Mouse (Mus musculus) limb, embryonic 10.5 days (tissue): ENCODE results near the gene Ints6l. TPM values are rescaled to one million over a fixed set of nuclear protein-coding genes. Genes with fewer than 3 reads are reported as not detected.
A peak's percentile ranks its signal among the peaks of the same experiment; 100 is the strongest.

Experiments used
- DNase-seq: peaks from one replicate; pipeline ENCODE4 v3.0.0-alpha.2; 2017; ENCODE audit warnings: low spot score
- H3K27ac ChIP-seq: fragments of 300-500 bp; sonication (generic); 2 replicates; pipeline ENCODE4 v1.5.1; 2016; ENCODE audit warnings: mild to moderate bottlenecking
- H3K27me3 ChIP-seq: fragments of 300-500 bp; sonication (generic); 2 replicates; pipeline ENCODE4 v1.6.1; 2016; ENCODE audit warnings: low read depth, mild to moderate bottlenecking; ENCODE audit not compliant: poor library complexity, severe bottlenecking
- H3K36me3 ChIP-seq: fragments of 300-500 bp; sonication (generic); 2 replicates; pipeline ENCODE4 v1.6.1; 2016; ENCODE audit warnings: mild to moderate bottlenecking, moderate library complexity
- H3K4me1 ChIP-seq: fragments of 300-500 bp; sonication (generic); 2 replicates; pipeline ENCODE4 v1.6.1; 2016
- H3K4me3 ChIP-seq: fragments of 300-500 bp; sonication (generic); 2 replicates; pipeline ENCODE4 v1.5.1; 2016; ENCODE audit warnings: mild to moderate bottlenecking, moderate library complexity
- H3K9me3 ChIP-seq: fragments of 300-500 bp; sonication (generic); replicated peaks from 2 replicates; pipeline ENCODE4 v1.6.1; 2016; ENCODE audit warnings: mild to moderate bottlenecking
- WGBS: fragments of 180-500 bp; shearing (Covaris S2); methylation state at CpG from one replicate; pipeline ENCODE4 v1.1.7; 2016; 5-methylcytosine and 5-hydroxymethylcytosine counted together
- polyA plus RNA-seq: library from polyadenylated mRNA; unstranded; fragments of >200 nt; fragmentation: Nextera tagmentation; extraction: Ambion mirVana; gene quantifications from 2 replicates; pipeline ENCODE4 v1.2.1, GENCODE M21; 2016

The Ints6l gene
- polyA plus RNA-seq, result 35.5 and 36.0 TPM in 2 replicates

DNA sequence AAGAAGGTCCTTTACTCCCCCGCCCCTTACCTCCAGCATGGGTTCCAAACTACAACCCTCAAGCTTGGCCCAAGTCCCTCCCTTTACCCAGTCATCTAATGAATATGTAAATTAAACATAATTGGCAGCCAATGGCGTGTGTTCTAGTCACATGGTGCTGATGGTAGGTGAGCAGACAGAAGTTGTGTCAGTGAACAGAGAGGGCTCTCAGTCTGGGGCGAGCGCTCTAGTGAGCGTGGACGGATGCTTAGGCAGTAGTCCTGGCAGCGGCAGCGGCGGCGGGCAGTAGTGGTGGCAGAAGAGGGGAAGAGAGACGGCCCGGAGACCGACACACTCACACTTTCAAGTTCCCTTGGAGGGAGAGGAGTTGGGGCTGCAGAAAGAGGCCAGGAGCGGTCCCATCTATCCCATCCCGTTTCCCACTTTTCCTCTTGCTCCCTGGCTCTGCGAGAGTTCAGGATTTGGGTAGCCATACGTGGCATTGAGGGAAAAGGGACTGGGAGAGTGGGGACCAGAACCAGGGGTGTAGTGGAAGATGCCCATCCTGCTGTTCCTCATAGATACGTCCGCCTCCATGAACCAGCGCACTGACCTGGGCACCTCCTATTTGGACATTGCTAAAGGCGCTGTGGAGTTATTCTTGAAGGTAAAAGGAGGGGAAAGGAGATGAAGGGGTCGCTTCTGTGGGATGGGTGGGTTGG lies at the start of gene Ints6l:
Gene Ints6l, plus strand, starts transcription at position 187 of the 701 bp plus-strand sequence.
- no peaks in the 10 kb centered on the region; the same call in 1 of the 2 replicates for H3K4me1 ChIP-seq
- H3K36me3 ChIP-seq, result no peaks in the 10 kb centered on the region
- peak within 1 kb of the TSS; percentile 96 for H3K27ac ChIP-seq
- WGBS, result 21% methylated on average over 22 of the region's 22 CpGs
- peak; percentile 63 for DNase-seq
- no peaks in the 10 kb centered on the region for H3K9me3 ChIP-seq
- no peaks in the 10 kb centered on the region for H3K27me3 ChIP-seq
- peak within 1 kb of the TSS; percentile 68 for H3K4me3 ChIP-seq

DNA sequence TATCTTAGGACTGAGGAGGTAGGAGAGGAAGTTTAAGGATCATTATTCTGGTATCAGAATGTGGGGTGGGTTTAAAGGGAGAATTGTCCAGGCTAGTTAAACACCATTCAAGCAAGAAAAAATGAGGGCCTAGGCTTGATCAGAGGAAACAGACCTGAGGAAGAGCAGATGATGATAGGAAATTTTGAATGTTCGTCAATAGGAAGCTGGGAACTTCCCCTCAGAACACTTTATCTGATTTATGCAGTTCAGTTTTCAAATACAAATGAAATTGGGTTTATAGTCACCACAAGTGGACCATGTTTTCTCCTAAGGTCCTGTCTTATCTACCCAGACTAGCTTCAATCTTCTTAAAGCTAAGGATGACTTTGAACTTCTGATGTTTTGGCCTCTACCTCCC lies 49.2 kb upstream of the Ints6l start:
- H3K27ac ChIP-seq, result no peak overlapping the region
- 0 out of 2 replicates have a peak, but pooled peaks cover 2% of the 10 kb centered on the region for H3K4me1 ChIP-seq
- no peak overlapping the region for H3K4me3 ChIP-seq
- H3K27me3 ChIP-seq, result no peaks in the 10 kb centered on the region
- 71% methylated on average over 1 of the region's 1 CpGs for WGBS
- no peak for DNase-seq
- H3K9me3 ChIP-seq, result no peaks in the 10 kb centered on the region
- H3K36me3 ChIP-seq, result no peaks in the 10 kb centered on the region

DNA sequence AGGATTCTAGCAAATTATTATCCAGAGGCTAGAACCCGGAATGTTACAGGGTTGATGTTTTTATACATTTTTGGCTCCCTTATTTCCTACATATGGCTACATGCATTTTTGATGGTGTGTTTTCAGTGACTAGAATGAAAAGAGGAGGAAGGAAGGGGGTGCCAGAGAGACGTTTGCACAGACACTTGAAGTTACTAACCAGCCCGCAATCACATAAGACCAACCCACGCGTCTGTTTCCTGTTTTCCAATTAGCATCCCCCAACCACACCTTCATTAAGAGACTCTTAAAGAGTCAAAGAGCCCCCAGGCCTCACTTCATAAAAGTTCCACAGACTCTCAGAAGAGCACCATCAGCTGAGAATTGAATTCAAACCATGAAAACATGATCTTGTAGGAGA lies 48.5 kb upstream of the Ints6l start:
- no peak overlapping the region for H3K27ac ChIP-seq
- H3K4me3 ChIP-seq, result no peak overlapping the region
- DNase-seq, result no peak
- H3K36me3 ChIP-seq, result no peaks in the 10 kb centered on the region
- 50% methylated on average over 5 of the region's 5 CpGs for WGBS
- no peaks in the 10 kb centered on the region for H3K27me3 ChIP-seq
- H3K9me3 ChIP-seq, result no peaks in the 10 kb centered on the region
- no peaks in the 10 kb centered on the region for H3K4me1 ChIP-seq

DNA sequence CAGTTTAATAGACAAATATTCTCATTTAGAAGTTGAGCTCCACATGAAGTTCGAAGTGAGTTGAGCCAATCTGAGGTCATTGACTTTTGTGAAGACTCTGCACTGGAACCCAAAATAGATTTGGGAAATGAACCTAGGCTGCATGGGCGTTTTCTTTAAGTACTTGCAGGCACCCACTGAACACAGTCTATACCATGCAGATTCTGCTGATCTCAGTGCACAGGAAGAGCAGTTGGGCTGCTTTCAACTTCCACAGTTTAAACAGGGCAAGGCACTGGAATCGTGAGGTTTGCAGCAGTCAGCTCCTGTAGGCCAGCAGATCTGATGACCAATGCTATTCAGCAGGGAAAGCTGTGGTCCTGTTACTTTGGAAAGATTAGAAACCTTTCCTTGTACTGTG lies 38.4 kb upstream of the Ints6l start:
- no peaks in the 10 kb centered on the region for H3K36me3 ChIP-seq
- H3K4me3 ChIP-seq, result no peak overlapping the region
- DNase-seq, result no peak
- WGBS, result 76% methylated on average over 3 of the region's 3 CpGs
- H3K27ac ChIP-seq, result no peak overlapping the region
- no peaks in the 10 kb centered on the region for H3K27me3 ChIP-seq
- no peaks in the 10 kb centered on the region for H3K4me1 ChIP-seq
- H3K9me3 ChIP-seq, result no peaks in the 10 kb centered on the region

DNA sequence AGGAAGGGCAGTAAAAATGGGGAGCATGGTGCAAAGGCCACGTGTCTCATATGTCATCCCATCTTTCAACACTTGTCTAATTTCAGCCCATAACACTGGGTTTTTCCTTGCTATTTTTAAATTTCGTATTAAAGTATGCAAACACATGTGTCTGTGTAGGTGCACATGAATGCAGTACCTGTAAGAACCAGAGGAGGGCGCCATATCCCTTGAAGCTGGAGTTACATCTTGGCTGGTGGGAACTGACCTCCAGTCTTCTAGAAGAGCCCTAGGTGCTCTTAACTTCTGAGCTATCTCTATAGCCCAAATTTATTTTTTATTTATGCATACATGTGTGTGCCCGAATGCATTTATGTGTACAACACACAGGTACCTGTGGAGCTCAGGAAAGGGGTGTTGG lies 37.1 kb upstream of the Ints6l start:
- Histone ChIP-seq H3K27ac (no peak overlapping the region), H3K4me3 (no peak overlapping the region), H3K4me1 (no peaks in the 10 kb centered on the region), H3K27me3 (no peaks in the 10 kb centered on the region), H3K9me3 (no peaks in the 10 kb centered on the region), H3K36me3 (no peaks in the 10 kb centered on the region)
- 79% methylated on average over 4 of the region's 4 CpGs for WGBS
- no peak for DNase-seq

DNA sequence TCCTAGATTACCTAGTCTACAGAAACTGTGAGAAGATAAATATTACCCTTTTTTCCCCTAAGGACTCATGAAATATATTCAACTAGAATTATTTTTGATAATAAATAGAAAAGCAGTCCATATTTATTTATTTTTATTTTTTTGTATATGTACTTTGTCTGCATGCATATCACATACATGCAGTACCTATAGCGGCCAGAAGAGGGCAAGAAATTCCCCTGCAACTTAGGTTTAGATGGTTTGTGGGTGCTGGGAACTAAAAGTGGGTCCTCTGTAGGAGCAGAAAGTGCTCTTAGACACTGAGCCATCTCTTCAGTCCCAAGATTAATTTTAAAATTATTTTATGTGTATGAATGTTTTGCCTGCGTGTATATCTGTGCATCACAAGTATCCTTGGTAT lies 24.1 kb upstream of the Ints6l start:
- H3K9me3 ChIP-seq, result no peaks in the 10 kb centered on the region
- DNase-seq, result no peak
- H3K27me3 ChIP-seq, result no peaks in the 10 kb centered on the region
- no peaks in the 10 kb centered on the region for H3K36me3 ChIP-seq
- H3K4me1 ChIP-seq, result peaks cover under 1% of the 10 kb centered on the region; the same call in 1 of the 2 replicates
- 64% methylated on average over 2 of the region's 2 CpGs for WGBS
- H3K27ac ChIP-seq, result no peak overlapping the region
- no peak overlapping the region for H3K4me3 ChIP-seq

DNA sequence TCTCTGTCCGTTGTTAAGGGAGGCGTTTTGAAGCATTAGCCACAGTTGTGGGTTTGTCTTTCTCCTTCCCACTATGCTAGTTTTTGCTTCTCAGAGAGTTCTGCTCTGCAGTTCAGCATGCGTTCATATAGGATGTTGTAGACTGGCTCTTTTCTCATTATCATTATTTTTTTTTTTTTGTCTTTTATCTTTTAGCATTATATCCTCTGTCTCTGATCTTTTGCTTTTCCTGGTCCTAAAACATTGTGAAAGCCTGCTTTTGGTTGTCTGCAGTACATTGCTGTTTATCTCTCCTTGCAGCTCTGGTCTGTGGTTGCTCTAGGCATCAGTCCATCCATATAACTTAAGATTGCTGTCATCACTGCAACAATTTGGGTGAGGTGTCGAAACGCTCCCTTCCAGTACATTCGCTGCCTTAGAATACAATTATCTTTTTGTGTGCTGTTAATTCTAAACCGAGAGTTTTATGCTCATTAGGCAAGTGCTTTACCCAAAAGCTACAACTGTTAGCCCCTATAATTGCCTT lies 18.8 kb upstream of the Ints6l start:
- Histone ChIP-seq H3K27me3 (no peaks in the 10 kb centered on the region), H3K36me3 (no peaks in the 10 kb centered on the region), H3K4me1 (peaks cover 7% of the 10 kb centered on the region; the same call in 1 of the 2 replicates), H3K4me3 (no peak overlapping the region), H3K9me3 (no peaks in the 10 kb centered on the region), H3K27ac (no peak overlapping the region)
- 54% methylated on average over 7 of the region's 7 CpGs for WGBS
- no peak for DNase-seq

DNA sequence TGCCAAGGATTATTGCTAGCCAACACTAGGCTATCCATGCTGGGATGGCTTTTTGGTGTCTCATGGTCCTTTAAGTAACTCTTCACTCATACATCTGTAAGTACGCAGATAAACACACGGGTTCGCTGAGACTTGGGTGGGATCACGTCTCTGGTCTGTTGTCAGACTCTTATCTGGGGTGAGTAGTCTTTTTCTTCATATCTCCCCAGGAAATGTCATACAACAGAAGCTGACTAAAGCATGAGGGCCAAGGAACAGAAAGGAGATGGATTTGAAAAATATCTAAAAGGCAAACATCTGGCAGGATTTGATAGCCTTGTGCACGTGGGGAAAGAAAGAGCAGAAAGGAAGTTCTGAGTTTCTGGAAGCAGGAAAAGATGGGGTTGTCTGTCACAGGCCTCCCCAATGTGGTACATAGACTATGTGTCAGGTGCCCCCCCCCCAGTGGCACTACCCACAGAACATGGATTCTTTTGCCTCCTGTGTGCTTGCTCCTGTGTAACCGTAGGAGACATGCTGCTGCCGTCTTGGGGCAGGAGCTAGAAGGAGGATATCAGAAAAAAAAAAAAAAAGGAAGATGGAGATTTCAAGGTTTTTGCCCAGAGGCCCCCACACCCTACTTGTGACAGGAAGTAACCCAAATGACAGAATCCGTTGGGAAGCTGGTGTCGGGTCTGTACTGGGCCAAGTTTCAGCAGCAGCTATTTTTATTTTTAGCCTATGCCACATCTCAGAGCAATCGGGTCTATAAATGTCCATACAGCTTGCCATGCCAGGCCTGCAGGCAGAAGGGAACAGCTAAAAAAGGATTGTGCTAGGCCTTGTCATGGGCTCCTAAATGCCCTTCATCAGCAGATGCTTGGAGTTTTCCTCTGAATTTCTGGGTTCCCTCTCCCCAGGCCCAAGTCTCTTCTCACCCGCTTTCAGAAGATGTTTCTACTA lies 7.9 kb upstream of the Ints6l start:
- DNase-seq, result no peak
- no peak overlapping the region for H3K4me3 ChIP-seq
- 84% methylated on average over 11 of the region's 11 CpGs for WGBS
- no peaks in the 10 kb centered on the region for H3K4me1 ChIP-seq
- no peak overlapping the region for H3K27ac ChIP-seq
- H3K27me3 ChIP-seq, result no peaks in the 10 kb centered on the region
- no peaks in the 10 kb centered on the region for H3K36me3 ChIP-seq
- no peaks in the 10 kb centered on the region for H3K9me3 ChIP-seq

DNA sequence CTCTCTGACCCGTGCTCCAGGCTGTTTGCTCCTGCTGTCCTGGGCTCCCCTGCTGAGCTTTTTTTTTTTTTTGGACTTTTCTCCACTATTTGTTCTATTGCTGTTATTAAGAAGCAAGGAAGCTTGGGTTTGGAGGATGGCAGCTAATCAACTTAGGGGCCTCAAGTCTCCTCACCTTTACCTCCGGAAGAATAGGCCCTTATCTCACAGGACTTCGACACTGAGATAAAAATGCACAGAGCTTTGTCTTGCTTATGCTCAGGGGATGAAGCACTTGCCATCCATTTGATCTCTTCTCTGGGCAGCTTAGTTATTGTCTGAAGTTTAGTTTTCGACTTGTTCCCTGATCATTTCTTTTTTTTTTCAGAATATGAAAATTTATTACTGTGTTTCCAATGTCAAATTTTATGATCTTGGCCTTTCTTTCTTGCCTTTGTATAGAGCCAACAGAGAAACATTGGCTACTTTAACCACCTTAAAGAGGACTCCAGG lies 7.1 kb upstream of the Ints6l start, which contains the start of gene Gm2174:
Gene Gm2174, plus strand, starts transcription at position 442 of the 492 bp plus-strand sequence.
- Histone ChIP-seq H3K27me3 (no peaks in the 10 kb centered on the region), H3K36me3 (no peaks in the 10 kb centered on the region), H3K27ac (no peak within 1 kb of the TSS), H3K9me3 (no peaks in the 10 kb centered on the region), H3K4me1 (no peaks in the 10 kb centered on the region), H3K4me3 (no peak within 1 kb of the TSS)
- WGBS, result 79% methylated on average over 4 of the region's 4 CpGs
- DNase-seq, result no peak

DNA sequence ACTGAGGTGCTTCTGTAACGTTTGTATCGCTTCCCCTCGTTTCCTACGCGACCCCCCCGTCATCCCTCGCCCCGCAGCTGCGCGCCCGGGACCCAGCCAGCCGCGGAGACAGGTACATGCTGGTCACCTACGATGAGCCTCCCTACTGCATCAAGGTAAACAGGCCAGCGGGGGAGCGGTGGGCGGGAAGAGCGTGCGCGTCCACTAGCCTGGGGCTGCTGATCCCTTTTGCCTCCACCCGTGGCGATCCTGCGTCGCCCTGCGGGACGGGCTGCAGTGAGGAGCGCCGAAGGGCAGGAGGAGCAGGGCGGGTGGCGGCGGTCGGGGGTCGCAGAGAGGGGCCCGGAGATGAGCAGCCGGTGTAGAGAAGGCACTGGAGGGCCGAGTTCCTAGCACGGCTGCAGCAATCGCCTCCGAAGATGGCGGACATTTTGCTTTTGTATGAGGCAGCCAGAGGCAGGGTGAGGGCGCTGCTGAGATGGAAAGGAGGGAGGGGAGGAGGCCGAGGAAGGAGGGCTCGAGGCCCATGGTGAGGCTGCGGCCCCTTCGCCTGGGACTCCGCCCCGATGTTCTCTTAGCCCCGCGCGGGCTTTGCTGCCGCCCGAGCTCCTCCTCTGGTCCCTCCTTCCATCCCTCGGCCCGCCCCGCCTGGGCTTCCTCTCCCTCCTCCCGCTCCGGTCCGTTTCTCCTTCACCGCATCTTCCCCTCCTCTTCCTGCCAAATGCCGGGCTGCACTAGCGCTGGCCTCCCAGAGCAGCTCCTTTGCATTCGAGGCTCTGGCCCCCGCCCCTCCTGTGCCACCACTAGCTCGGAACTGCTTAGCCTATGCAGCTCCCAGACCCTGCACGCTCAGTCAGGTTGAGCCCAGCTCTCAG lies 952 bp downstream of the Ints6l start:
- Histone ChIP-seq H3K4me3 (peak overlapping the region; percentile 68), H3K9me3 (no peaks in the 10 kb centered on the region), H3K4me1 (no peaks in the 10 kb centered on the region; the same call in 1 of the 2 replicates), H3K27ac (peak overlapping the region; percentile 96), H3K36me3 (peaks cover 6% of the 10 kb centered on the region), H3K27me3 (no peaks in the 10 kb centered on the region)
- 11% methylated on average over 65 of the region's 65 CpGs for WGBS
- DNase-seq, result peak; percentile 82

DNA sequence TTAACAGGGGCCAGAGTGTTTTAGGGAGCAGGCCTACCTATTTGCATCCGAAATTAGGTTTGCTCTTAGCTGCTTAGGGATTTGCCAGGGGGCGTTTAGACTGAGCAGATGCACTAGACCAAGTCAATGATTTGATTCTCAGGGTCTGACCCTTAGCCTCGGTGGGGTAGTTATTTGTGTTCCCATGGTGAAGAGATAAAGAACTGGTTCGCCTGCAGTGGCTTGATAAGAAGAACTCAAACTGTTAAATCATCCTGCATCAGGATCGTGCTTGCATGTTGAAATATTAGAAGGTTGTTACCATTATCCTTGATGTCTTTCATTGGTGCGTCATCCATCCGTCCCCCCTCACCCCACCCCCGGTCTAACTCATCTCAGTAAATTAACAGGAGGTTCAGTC lies 1.7 kb downstream of the Ints6l start:
- Histone ChIP-seq H3K27ac (peak overlapping the region; percentile 96), H3K27me3 (no peaks in the 10 kb centered on the region), H3K36me3 (peaks cover 6% of the 10 kb centered on the region), H3K9me3 (no peaks in the 10 kb centered on the region), H3K4me1 (peaks cover under 1% of the 10 kb centered on the region; the same call in 1 of the 2 replicates), H3K4me3 (peak overlapping the region; percentile 68)
- no peak for DNase-seq
- 18% methylated on average over 8 of the region's 8 CpGs for WGBS
